Mouse (Mus musculus) fibroblast of lung, adult 2 months (primary cell): ENCODE data around the gene Cldn4.
"Not testable (repeated sequence)": the region's sequence is repeated elsewhere in the genome, so short reads cannot be mapped to it uniquely, and the experiment has no call there.

Source experiments
- DNase-seq: peaks from one replicate; pipeline ENCODE4 v3.0.0-alpha.2; 2011; ENCODE audit warnings: low read depth

The Cldn4 gene

GRCm38 (mm10) chr5:134946857-134947255 lies at the start of gene Cldn4:
Gene Cldn4, minus strand, starts transcription at chr5:134946934.
- no peak for DNase-seq

GRCm38 (mm10) chr5:134992566-134992965 lies 45.8 kb upstream of the Cldn4 start:
- no peak for DNase-seq

DNA sequence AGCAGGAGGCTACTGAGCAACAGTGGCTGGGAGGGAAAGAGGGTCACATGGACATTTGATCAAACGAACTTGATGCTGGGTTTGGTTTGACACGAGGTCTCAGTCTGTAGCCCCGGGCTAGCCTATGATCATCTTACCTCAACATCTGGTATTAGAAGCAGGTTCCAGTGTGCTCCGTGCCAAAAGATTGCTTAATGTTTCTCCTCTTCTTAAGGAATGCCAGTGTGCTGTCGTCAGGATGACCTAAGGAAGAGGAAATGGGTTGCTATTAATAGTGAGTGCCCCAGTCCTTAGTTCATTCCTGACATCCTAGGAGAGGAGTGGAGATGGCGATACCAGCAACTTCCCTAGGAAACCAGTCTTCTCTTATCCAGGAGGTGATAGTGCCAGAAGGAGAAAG lies 43.0 kb upstream of the Cldn4 start:
- DNase-seq = peak; percentile 38

DNA sequence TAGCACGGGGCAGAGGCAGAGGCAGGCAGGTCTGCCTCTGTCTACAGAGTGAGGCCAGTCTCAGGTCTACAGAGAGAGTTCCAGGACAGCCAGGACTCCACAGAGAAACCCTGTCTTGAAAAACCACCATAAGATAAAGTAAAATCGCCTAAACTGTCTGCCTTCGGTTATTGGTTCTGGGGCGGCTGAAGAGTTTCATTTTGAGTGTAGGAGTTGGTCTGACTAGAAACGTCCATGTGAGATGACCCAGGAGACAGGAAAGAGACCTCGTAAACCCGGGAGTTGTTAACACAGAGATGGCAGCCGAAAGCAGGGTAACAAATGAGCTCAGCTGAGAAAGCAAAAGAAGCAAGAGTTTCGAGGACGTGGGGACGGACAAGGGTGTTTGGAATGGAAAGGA lies 42.4 kb upstream of the Cldn4 start:
- no peak for DNase-seq

DNA sequence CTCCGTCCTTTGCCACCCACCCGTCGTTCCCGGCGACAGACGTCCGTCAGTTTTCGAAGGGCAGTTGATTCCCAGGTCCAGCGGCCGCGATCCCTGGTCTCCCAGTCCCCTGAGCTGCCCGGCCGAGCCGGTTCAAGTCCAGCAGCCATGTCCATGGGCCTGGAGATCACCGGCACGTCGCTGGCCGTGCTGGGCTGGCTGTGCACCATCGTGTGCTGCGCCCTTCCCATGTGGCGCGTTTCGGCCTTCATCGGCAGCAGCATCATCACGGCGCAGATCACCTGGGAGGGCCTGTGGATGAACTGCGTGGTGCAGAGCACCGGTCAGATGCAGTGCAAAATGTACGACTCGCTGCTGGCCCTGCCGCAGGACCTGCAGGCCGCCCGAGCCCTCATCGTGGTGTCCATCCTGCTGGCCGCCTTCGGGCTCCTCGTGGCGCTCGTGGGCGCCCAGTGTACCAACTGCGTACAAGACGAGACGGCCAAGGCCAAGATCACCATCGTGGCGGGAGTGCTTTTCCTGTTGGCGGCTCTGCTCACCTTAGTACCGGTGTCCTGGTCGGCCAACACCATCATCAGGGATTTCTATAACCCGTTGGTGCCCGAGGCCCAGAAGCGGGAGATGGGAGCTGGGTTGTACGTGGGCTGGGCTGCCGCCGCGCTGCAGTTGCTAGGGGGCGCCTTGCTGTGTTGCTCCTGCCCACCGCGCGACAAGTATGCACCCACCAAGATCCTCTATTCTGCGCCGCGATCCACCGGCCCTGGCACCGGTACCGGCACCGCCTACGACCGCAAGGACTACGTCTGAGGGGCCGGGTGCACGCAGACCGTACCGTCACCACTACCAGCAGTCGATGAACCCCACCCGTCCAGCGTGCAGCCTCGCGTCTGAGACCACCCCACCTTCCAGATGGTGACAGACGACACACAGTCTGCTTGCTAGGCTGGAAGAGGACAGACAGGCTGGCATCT lies 39.8 kb upstream of the Cldn4 start:
- DNase-seq = no peak

- no peak for DNase-seq
Measured at GRCm38 (mm10) chr5:134985633-134986297, 39.0 kb upstream of the Cldn4 start, which contains the start of gene Cldn3. Gene Cldn3, plus strand, starts transcription at chr5:134986214.

DNA sequence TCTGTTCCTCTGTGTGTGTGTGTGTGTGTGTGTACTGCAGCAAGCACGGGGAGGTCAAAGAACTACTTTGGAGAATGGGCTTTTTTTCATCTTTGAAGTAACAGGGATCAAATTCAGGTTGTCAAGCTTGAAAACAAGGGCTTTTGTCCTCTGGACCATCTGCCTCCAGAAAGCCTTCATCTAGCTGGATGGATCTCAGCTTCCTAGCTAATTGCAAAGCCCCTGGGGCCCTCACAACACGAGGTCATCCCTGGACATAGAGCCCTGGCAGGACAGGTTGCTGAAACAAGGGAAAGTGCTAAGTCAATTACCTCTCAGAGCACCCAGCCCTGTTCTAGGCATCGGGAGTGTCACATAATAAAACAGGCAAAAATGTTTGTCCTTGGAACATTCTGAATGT lies 37.0 kb upstream of the Cldn4 start:
- DNase-seq = no peak

GRCm38 (mm10) chr5:134983111-134983510 lies 36.4 kb upstream of the Cldn4 start:
- no peak for DNase-seq

DNA sequence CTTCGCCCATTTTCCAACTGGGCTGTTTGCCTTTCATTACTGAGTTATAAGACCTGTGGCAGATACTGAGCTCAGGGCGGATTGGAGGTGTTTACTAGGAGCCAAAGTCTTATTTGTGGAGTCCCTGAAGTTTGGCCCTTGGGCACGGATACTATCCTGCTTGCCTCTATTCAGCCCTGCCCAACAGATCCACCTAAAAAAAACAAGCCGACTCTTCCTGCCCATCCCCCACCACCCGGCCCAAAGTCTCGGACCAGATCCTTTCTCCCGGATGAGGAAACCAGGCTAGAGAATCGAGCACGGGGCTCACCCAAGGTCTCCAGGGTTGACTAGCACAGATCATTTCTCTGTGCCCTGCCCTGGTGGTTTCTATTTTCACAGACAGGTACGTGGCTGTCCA lies 34.4 kb upstream of the Cldn4 start:
- DNase-seq = no peak

GRCm38 (mm10) chr5:134977837-134978236 lies 31.1 kb upstream of the Cldn4 start:
- DNase-seq = no peak

DNA sequence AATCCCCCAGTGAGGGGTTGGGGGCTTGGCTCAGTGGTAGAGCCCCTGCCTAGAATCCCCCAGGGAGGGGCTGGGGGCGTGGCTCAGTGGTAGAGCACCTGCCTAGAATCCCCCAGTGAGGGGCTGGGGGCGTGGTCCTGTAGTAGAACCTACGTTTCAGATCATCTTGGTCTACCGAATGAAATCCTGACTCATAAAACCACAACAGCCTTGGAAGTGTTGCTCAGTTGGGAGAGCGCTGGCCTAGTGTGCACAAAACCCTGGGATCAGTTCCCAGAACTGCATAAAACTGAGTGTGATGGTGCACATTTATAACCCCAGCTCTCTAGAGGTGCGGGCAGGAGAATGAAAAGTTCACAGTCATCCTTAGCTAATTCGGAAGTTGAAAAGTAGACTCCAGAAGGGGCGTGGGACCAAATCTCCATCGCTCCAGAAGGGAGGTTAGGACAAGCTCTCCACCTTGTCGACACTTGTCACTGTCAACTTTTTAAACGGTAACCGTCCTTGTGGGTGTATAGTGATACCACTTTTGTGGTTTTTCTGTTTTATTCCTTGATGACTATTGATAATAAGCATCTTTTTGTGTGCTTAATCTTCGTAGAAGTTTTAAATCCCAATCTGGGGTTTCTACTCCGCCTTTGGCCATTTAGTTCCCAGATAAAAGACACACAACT lies 30.0 kb upstream of the Cldn4 start:
- DNase-seq = no peak

GRCm38 (mm10) chr5:134976164-134976563 lies 29.4 kb upstream of the Cldn4 start:
- DNase-seq = no peak

DNA sequence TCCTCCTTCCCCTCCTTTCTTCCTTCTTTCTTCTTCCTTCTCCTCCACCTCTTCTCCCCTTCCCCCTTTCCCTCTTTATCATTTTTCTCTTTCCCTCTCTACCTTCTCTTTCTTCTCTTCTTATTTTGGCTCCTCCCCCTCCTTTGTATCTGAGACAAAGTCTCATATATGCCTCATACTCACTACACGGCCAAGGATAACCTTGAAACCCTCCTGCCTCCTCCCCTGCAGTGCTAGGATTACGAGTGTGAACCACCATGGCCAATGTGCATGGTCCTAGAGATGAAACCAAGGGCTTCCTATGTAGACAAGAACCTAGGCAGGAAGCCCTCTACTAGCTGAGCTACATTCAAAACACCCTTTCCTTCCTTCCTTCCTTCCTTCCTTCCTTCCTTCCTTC lies 28.2 kb upstream of the Cldn4 start:
- DNase-seq = no peak

GRCm38 (mm10) chr5:134974294-134974693 lies 27.6 kb upstream of the Cldn4 start:
- no peak for DNase-seq

- DNase-seq = no peak
Measured at GRCm38 (mm10) chr5:134973526-134973925, 26.8 kb upstream of the Cldn4 start.

GRCm38 (mm10) chr5:134973081-134973480 lies 26.3 kb upstream of the Cldn4 start:
- DNase-seq = no peak

DNA sequence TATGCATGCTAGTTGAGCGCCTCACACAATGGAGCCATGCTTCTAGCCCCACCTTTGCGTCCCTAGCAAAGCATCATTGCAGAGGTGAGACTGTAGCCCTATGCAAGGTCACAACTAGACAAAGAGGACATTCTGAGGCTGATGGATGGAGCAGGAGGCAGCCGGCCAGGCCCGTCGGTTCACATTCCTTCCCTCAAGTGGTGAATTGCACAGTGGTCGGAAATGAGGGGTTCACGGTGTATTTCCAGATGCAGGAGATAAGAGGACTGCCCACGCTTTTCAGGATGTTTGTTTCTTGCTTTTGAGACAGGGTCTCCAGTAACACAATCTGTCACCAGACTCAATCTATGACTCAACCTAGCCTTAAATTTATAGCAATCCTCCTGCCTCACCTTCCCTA lies 23.9 kb upstream of the Cldn4 start:
- no peak for DNase-seq

DNA sequence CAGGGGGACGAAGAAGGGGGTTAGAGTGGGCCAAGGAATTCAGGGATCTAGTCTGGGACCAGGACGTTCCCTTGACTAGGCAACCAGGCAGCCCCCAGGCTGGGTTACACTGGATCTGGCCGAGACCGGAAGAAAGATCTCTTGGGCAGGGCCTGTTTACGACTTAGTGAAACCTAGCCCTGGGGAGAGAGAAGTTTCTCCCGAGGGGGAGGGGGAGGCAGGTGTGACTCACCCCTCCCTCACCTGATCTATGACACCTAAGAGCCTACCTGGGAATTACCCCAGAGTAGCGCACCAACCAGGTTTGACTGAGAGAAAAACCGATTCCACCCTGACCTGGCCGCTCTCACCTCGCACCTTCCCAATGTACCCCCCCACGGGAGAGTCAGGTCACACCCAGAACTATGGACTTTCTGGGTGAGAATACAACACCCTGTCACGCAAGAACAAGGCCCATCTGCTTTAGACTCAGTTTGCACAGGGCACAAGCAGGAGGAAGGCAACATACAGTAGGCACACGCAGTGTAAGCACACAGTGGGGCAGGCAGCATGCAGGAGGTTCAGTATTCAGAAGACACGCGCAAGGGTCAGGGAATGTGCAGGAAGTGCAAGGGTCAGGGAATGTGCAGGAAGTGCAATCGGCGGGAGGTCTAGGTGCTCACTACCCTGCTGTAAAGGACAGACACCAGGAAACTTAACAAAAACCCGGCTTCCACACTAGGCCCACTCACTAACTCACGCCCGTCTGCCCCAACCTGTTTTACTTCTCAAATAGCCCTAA lies 20.6 kb upstream of the Cldn4 start:
- DNase-seq = no peak

- DNase-seq = no peak
Measured at GRCm38 (mm10) chr5:134965852-134966821, 19.4 kb upstream of the Cldn4 start.

DNA sequence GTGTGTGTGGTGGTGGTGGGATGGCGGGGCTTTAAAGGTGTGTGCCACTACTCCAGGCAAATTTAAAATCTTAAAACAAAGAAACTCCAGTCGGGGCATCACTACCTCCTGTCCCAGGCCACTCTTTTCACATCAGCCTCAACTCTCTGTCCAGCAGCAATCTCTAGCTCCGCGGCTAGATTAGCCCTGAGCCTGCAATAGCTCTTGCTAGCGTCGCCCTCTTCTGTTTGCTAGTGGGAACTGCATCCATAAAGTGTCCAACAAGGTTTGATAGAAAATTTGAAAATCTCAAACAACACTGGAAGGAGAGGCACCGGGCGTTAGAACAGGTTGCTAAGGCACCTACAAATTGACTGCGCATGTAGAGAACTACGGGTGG lies 18.7 kb upstream of the Cldn4 start:
- DNase-seq = peak; percentile 29

DNA sequence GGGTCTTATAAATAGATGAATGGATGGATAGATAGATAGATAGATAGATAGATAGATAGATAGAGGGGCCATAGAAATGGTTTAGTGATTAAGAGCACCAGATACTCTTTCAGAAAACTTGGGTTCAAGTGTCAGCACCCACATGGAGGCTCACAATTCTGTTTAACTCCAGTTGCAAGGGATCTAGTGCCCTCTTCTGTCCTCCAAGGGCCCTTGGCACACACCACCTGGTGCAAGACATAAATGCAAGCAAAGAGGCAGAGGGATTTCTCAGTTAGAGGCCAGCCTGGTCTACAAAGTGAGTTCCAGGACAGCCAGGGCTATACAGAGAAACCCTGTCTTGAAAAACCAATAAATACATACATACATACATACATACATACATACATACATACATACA lies 17.9 kb upstream of the Cldn4 start:
- DNase-seq = not testable (repeated sequence)
